ENCODE assay signal across 9 mouse cellular contexts in genomic region chr4:55240450-55240849, GRCm38 (mm10).
A peak's percentile ranks its signal among the peaks of the same experiment; 100 is the strongest.
DNase-seq lines count a peak whose midpoint lies in the region; ATAC-seq lines count a peak whose summit lies in the region.
"Had no signal": no experiment of that assay in that cellular context is flagged by ENCODE, and none has a peak within 500 bp of the region (broad histone marks: within the 10 kb centered on the region; RNA-seq: fewer than 3 reads in every experiment).

No protein-coding gene starts in this region.

- H3K9me3 ChIP-seq in hindbrain, embryonic 11.5 days (ENCODE audit: control insufficient read depth, low read length) = no peaks in the 10 kb centered on the region
- H3K9me3 ChIP-seq: liver, embryonic 15.5 days had no signal

- H3K27ac ChIP-seq in hindbrain, embryonic 11.5 days (ENCODE audit: low read depth, low read length) = no peak overlapping the region
- H3K27ac ChIP-seq: liver, embryonic 15.5 days had no signal

- no peak overlapping the region for H3K4me3 ChIP-seq in hindbrain, embryonic 11.5 days (ENCODE audit: low read depth, low read length)
- H3K4me3 ChIP-seq: liver, embryonic 15.5 days had no signal

- peak; percentile 77 for DNase-seq in MN1 (ENCODE audit: low spot score)
- peak; percentile 48 for DNase-seq in cerebellum, adult 11 months
- DNase-seq in forelimb bud, embryonic 11.5 days (ENCODE audit: low read depth, low spot score) = peak; percentile 79
- peak; percentile 90 for DNase-seq in hindbrain, embryonic 11.5 days (ENCODE audit: low spot score)
- peak; percentile 72 to 87 for DNase-seq in layer of hippocampus, postnatal 25 days (ENCODE audit: extremely low spot score in 1 of 2, low spot score in 1 of 2)
- DNase-seq in right cerebral cortex, postnatal 25 days = peak; percentile 68
- DNase-seq in yolk sac, embryonic 10.5 days (ENCODE audit: low spot score) = peak; percentile 61

- H3K36me3 ChIP-seq in hindbrain, embryonic 11.5 days (ENCODE audit: control insufficient read depth, insufficient read depth, low read length) = no peaks in the 10 kb centered on the region
- H3K36me3 ChIP-seq: liver, embryonic 15.5 days had no signal

- H3K4me1 ChIP-seq in hindbrain, embryonic 11.5 days (replicated peaks; ENCODE audit: control insufficient read depth, insufficient read depth, low read length) = 0 out of 2 replicates have a peak, but pooled peaks cover 2% of the 10 kb centered on the region
- H3K4me1 ChIP-seq: liver, embryonic 15.5 days had no signal

- no peak overlapping the region for H3K4me2 ChIP-seq in hindbrain, embryonic 11.5 days (replicated peaks; ENCODE audit: low read depth, low read length)
- H3K4me2 ChIP-seq: liver, embryonic 15.5 days had no signal

- H3K9ac ChIP-seq in hindbrain, embryonic 11.5 days (ENCODE audit: low read depth, low read length) = no peak overlapping the region
- H3K9ac ChIP-seq: liver, embryonic 15.5 days had no signal

- no peaks in the 10 kb centered on the region for H3K27me3 ChIP-seq in hindbrain, embryonic 11.5 days (ENCODE audit: control insufficient read depth, insufficient read depth, low read length)
- H3K27me3 ChIP-seq: liver, embryonic 15.5 days had no signal

- WGBS in hindbrain, embryonic 11.5 days = 3% methylated on average over 7 of the region's 7 CpGs

- ATAC-seq in hindbrain, embryonic 11.5 days (ENCODE audit: low FRiP score) = peak; percentile 70
- ATAC-seq in megakaryocyte-erythroid progenitor cell, adult 5-6 weeks (replicated peaks; ENCODE audit: low FRiP score, low TSS enrichment, poor library complexity, severe bottlenecking) = peak; percentile 78
